Mouse (Mus musculus): ENCODE results near the gene Pkp4. TPM values are rescaled to one million over a fixed set of nuclear protein-coding genes. Genes with fewer than 3 reads are reported as not detected.

Gene Pkp4
- total and polyA plus RNA-seq, 3 experiments, result 36.8 to 65.8 (median 55.4) TPM

DNA sequence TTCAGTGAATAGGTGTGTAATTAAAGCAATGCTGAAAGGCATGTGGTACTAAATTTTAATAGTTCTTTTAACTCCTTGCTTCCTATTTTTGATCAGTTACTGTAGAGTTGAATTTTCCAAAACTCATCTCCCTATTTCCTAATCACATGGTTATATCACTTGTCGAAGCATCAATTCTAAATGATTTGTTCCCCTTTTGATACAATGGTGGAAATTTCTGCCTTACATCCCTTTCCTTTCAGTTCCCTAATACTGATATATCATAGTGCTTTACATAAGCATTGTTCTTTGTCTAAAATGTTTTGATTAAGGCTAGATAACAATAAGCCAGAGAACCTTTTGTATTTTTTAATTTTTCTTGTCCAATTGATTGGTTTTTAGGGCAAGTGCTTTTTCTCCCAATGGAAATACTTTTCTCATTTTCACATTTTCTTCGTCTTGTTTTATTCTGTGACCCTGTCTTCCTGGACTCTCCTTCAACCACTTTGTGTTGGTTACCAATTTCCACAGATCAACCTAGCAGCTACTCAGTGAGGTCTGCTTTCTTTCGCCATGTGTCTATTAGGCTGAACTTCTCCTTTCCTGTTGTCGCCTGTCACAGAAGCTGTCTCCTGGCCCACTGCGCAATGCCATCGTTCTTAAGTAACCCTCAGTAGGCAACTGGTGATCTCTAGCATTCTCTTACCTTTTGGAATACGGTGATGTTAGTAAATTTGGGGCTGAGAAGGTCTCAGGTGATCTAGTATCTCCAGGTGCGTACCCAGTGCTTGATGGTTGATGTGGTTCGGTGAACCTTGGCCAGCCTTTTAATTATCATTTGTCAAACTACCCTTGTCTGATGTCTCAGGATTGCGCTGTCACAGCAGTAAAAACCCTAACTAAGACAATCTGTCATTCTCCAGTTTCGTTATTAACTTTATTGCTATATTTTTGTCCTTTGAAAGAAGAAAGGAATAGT lies 23.7 kb downstream of the Pkp4 start:
- no peak for DNase-seq

DNA sequence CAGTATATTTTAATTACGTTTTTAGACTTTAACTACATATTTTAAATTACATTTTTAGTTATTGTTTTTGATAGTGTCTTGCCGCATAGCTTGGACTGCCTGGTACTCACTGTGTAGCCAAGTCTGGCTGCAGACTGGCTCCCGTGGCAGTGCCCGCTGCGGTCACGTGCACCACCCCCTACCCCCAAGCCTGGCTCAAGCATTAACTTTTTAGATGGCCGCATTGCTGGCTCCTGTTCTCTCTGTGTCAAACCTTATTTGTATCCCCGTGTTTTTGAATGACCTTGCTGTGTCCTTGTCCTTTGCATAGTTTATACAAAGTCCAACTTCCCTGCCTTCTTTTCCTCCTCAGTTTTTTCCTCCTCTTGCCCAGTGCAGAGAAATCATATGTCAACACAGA lies 25.5 kb downstream of the Pkp4 start:
- DNase-seq, result peak; percentile 49

DNA sequence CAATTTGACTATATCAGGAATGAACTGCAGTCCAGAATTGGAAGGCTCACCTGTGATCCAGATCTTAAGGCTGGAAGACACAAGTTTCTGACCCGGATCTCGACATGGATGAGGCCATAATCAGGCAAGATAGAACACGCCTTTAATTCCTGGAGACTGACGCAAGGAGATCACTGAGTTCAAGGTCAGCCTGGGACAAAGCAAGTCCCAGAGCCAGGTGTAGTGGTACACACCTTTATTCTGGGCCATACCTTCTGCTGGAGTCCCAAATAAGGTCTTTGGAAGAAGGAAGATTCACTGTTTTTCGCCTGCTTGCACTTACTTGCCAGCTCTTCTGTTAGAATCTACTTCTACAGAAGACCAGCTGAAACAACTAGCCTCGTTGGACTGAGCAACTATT lies 26.3 kb downstream of the Pkp4 start:
- DNase-seq, result no peak

DNA sequence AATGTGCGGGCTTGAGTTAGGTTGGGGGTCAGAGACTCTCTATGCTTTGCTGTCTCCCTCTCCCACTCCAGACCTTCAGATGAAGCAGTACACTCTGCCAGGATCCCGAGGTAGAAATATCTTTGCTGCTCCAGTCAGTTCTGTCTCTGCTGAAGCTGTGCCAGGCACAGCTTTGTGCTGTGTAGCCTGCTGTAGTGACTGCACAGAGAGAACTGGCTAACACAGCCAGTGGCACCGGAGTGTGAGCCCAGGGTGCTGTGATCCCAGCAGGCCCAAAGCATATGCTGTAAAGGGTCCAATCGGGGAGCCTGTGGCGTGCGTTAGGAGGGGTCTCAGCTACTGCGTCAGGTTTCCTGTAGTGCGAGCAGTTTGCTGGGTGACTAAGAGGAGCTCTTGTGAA lies 27.7 kb downstream of the Pkp4 start:
- no peak for DNase-seq

DNA sequence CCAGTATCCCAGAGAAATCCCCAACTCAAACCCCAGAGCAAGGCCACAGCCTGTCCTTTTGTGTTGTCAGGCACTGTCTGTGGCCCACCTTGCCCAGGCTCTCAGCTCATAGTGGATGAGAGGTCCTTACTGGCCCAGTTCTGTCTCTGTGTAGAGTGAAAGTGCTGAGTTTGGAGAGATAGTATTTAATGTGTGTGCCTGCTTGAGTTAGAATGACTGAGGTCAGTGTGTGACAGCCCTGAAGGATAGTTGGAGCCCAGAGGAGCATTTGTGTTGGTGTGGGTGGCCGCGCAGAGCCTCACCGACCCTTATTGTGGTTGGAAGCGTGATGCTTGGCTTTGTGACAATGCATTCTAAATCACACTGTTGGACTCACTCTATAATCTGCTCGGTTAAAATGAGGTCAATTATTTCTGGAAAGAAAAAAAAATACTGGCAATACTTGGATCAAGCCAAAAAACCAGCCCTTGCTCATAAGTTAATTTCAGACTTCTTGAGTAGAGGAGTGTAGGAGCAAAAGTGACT lies 29.1 kb downstream of the Pkp4 start:
- no peak for DNase-seq

DNA sequence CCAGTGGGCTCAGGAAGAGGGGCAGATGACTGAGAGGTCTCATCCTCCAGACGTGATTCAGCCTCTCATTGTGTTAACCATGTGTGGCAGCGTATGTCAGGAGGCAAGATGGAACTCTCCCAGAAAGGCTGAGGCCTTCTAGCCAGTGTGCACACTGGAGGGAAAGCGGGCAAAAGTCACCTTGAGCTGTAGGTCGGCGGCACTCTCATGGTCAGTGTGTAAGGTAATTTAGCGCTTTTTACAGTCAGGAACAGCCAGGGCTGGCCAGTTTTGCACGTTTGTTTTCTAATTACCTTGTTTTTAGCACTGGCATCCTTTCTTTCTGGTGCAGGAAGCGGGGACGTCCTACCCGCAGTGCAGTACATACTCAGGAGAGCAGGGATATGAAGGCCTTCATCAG lies 29.5 kb downstream of the Pkp4 start:
- no peak for DNase-seq

DNA sequence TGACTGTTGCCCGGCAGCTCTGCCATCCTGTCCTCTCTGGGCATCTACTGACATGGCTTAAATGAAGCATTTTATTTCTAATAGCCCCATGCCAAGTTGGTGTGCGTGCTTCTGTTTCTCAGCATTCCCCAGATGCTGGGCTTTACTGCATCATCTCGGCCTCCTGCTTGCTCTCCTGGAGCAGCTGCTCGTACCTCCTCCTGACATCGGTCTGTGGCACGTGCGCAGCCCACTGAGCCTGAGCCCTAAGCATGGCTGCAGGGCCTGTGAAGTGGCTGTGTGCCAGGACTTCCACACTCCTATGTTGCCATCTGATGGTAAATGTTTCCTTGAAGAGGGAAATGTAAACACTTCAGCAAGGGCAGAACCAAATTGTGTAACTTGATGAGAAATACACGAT lies 30.8 kb downstream of the Pkp4 start:
- DNase-seq, result no peak

DNA sequence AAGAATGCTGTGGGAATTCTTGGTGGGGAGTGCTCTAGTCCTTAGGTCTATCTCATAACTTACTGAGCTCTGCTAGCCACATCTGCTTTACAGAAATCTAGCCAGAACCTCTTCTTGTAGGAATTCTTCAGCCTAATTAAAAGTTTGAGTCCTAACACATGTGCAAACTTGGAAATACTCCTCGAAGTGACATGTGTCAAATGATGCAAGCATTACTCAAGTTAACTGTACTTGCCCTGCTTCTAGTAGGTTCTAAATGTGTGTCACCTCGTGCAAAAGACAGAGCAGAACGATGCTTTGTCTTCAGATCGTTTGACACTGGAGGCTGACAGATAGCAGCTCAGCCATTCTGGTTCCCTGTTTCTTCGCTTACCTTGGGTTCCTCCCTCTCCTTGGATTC lies 32.5 kb downstream of the Pkp4 start:
- DNase-seq, result no peak

DNA sequence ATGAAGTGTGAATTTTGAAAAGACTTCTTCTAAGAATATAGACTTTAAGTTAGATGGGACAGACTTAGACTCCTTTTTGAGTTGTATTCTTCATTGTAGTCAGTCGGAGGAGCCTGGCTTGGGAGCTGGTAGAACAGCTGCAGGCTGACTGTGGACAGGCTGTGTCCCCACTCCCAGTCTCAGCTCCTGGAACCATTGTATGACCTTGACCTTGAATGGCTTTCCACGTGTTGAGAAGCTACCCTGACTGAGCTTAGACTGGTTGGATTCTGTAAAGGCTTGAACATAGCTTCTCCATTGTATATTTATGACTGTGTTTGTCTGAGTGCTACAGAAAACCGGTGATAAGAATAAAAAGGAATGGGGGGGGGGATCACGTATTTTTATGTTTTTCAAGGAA lies 36.5 kb downstream of the Pkp4 start:
- no peak for DNase-seq

DNA sequence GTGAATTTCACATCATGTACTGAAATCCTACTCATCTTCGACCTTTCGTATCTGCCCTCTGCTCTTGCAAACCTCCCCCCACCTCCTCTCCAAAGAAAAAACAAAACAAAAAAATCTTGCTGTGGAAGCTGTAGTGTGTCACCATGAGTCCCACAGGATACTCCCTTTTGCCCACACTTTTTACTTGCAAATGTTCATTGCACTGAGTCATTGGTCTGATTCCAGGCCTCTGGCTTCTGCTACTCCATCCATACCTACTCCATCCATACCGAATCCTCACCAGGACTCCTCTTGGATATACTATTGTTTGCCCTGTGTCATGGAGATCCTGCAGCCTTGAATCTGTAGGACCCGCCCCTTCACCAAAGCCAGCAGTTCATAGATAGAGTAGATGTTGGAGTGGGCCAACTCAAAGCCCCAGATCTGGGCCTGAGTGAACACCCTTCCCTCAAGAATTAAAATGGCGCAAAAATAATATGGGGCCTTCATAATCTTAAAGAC lies 38.9 kb downstream of the Pkp4 start:
- no peak for DNase-seq

DNA sequence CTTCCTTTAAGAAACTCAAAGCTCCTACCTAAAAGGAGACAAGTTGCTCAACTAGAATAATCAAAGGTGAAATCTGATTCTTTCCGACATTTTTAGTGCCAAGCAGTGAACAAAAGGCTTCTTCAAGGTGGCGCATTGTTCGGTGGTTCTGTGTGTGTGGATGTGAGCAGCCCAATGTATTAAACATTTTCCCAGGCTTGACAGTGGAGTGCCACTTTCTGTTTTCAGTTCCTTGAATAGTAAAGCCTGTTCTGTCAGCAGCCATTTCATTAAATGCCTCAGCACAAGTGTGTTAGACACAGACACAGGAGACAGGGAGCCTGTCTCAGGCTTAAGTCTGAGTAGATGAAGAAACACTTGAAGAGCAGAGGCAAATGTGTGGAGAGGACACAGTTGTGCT lies 39.9 kb downstream of the Pkp4 start:
- no peak for DNase-seq

DNA sequence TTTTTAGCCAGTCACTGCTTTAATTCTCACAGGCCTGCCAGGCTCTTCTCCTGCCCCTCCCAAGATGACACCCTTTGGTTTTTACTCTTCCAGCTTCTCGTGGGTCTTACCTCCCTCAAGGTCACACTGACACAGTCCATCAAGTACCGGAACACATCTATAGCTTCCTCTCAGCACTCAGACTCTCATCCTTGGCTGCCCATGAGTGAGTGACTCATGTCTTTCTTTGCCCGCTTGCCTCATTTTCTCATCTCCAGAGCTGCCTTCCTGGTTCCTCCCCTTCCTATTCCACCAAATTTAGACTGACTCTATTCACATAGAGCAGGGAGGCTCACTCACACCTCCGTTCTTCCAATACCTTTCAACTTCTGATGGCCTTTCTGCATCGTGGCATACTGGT lies 42.3 kb downstream of the Pkp4 start:
- no peak for DNase-seq

DNA sequence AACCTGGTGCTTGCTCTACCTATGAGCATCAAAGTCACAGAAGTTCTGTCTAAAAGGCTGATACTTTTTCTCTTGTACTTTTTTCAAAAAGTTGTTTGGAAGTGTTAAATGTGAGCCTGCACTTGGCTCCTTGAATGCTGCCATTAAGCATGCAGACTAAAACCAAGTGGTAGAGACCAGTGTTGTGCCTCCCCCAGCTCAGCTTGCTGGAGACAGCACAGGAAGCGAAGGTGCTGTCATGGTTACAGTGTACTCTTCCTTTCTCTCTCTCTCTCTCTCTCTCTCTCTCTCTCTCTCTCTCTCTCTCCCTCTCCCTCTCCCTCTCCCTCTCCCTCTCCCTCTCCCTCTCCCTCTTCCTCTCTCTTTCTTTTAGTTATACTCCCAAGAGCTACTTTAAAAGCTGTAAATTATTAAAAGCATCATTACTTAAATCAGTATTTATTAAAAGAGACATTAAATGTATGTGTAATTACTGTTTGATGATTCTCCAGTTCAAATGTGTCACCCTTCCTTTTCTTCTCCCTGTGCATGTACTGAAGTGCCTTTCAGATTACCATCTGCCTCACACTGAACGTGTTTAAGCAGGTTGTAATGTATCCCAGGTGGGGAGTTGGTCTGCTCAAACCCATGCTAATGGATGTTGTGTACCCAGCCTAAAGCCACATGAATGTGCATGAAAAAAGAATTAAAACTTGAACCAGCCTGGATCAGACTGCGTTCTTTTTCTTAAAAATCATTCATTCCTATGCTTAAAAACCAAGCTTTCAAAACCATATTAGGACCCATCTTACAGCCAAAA lies 43.2 kb downstream of the Pkp4 start:
- no peak for DNase-seq

DNA sequence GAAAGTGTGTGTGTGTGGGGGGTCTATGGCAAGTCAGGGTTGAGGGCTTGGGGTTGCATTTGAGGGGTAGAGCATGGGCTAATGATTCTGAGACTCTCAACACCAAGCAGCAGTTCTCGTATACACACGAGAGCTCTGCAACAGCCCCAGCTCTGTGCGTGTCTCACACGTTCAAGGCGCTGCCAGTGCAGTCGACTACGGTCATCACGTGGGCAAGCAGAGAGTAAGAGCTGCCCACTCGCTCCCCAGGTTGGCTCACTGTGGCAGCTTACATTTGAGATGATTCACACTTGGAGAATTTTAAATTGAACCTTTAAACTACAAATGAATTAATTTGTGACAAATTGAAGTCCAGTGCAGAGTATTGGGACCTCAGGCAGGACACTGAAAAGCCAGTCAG lies 44.4 kb downstream of the Pkp4 start:
- no peak for DNase-seq

DNA sequence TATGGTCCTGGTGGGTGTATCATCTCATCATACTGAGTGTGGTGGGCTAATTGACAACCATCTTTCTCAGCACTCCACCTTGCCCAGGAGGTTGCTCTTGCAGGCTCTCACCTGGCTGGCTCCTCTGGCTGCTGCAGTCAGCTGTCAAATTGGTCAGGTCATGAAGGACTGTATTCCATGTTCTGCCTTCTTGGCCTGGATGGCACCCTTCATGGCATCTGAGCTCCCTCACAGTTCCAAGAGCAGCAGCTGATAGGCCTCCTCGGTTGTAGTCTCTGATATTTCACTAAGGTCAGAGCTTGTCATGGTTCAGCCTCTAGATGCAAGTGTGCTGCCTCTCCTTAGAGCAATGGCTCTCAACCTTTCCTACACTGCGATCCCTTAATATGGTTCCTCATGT lies 45.5 kb downstream of the Pkp4 start:
- DNase-seq, result no peak

DNA sequence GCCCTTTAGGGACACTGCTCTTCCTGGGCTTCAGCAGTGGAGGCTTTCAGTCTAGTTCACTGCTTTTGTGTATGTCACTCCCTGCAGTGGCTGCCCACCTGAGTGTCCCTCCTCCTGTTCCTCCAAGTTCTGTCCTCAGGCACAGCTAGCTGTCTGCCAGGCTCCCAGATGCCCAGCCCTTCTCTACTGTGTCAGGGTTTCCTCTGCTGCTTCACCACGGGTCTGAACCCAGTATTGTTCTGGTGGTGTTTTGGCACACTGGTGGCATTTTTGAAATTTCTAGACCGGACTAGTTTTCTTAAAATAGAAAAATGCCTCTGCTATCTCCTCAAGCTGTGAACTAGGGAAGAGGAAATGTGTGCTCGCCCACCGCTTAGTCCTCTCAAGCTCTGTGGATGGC lies 46.6 kb downstream of the Pkp4 start:
- no peak for DNase-seq

DNA sequence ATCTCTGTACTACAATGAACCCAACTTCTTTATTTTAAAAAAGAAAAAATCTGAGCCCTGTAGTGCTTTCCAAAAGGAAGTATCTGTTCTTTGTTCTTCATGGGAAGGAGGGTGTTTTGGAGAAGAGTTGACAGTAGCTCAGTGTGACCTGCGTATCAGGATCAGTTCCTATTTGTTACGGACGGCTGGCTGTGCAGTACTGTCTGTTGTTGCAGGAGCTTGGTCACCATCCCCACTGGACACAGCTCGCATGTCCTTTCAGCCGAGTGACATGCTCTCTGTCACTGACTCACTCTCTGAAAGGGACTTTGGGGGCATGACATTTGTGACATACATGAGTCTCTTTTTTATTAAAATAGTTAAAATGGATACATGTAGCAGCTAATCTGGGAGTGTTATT lies 47.1 kb downstream of the Pkp4 start:
- no peak for DNase-seq

DNA sequence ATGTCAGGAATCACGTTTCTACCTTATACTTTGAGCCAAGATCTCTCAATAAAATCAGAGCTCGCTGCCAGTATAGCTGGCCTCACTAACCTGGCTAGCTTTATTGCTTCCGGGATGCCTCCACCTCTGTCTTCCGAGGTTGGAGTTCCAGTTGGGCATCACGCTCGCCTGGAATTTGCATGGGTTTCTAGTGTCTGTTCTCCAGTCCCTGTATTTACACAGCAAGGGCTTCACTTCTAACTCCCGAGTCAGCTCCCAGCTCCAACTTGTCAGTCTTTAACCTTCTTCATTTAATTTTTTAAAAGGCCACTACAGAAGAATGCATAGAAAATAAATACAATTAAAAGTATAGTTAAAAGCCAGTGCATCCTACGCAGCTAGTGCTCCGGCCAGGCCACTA lies 47.6 kb downstream of the Pkp4 start:
- no peak for DNase-seq

DNA sequence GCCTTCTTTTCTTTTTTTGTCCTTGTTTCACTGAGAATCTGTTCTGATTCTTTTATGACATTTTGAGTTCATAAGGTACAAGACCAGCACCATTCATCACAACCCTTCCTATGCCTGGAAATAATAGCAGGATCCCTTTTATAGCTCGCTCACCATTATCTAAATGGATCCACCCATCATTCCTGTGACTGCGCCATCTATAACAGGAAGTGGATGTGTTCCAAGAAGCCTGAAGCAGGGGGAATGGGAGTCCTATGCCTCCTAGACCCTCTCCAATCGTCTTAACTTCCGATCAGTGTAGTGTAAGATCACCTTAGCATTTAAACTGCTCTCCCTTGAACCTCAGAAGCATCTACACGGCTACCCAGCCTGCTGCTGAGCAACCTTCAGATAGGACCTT lies 50.4 kb downstream of the Pkp4 start:
- no peak for DNase-seq

DNA sequence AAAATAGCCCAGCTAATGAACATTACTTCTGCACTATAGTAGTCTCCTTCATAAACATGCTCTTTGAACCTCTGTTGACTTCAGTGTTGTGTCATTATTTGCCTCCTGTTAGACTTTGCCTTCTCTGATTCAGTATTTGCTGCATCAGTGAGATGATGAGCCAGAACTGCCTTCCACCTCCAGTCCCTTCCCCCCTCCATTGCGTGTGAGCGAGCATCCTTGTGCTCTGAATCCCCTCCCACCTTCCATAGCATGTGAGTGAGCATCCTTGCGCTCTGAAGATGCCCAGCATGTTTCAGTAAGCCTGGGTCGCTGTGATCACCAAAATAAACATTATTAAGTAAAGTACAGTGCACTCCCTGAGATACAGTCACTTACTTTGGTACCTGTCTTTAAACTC lies 51.8 kb downstream of the Pkp4 start:
- DNase-seq, result no peak

DNA sequence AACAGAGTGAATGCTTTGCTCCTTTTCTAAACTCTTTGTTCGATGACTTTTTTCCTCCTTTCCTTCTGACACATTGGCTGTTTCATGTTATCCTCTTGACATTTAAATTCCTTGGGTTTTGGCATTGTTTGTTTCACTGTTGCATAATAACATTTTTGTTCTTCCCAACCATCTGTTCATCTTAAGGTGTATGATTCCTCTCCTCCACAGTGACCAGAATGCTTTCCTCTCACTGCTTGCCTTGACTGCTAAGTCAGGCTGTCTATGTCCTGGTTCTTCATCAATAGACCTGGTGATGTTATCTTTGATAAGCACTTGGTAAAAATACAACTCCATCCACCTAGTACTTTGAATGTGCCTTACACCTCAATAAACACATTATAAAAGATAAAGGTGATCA lies 52.2 kb downstream of the Pkp4 start:
- DNase-seq, result no peak

DNA sequence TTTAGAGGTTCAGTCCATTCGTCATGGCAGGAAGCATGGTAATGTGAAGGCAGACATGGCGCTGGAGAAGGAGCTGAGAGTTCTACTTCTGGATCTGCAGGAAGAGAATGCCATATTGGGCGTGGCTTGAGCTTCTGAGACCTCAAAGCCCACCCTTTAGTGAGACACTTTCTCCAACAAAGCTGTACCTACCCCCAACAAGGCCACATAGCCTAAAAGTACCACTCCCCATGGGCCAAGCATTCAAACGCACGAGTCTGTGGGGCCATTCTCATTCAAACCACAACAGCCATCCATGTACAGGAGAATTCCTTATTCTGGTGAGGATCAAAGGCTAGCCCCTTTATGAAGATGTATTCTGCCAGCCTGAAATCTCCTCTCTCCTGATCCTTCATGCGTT lies 57.3 kb downstream of the Pkp4 start:
- DNase-seq, result no peak

Measured in adrenal gland, adult 2 months (tissue).